Mouse (Mus musculus) kidney, embryonic 15.5 days (tissue): ENCODE measurements around the gene Nop2. TPM values are rescaled to one million over a fixed set of nuclear protein-coding genes. Genes with fewer than 3 reads are reported as not detected.

Experiments
- ATAC-seq: fragments of 200-750 bp; cut with Nextera tagmentation; replicated peaks from 2 replicates; pipeline ENCODE4 v1.8.0; 2017; ENCODE audit warnings: moderate TSS enrichment; ENCODE audit not compliant: low FRiP score
- H3K27ac ChIP-seq: fragments of 300-500 bp; sonication (generic); 2 replicates; pipeline ENCODE4 v1.5.1; 2015; ENCODE audit warnings: mild to moderate bottlenecking, inconsistent platforms
- H3K27me3 ChIP-seq: fragments of 300-500 bp; sonication (generic); 2 replicates; pipeline ENCODE4 v1.6.1; 2015; ENCODE audit warnings: inconsistent platforms
- H3K36me3 ChIP-seq: fragments of 300-500 bp; sonication (generic); 2 replicates; pipeline ENCODE4 v1.6.1; 2015; ENCODE audit warnings: inconsistent platforms
- H3K4me1 ChIP-seq: fragments of 300-500 bp; sonication (generic); 2 replicates; pipeline ENCODE4 v1.6.1; 2015; ENCODE audit warnings: inconsistent platforms
- H3K4me2 ChIP-seq: fragments of 300-500 bp; sonication (generic); 2 replicates; pipeline ENCODE4 v1.6.1; 2015; ENCODE audit warnings: moderate library complexity, mild to moderate bottlenecking, inconsistent platforms
- H3K4me3 ChIP-seq: fragments of 300-500 bp; sonication (generic); replicated peaks from 2 replicates; pipeline ENCODE4 v1.5.1; 2015; ENCODE audit warnings: mild to moderate bottlenecking, inconsistent platforms
- H3K9ac ChIP-seq: fragments of 300-500 bp; sonication (generic); 2 replicates; pipeline ENCODE4 v1.6.1; 2015; ENCODE audit warnings: mild to moderate bottlenecking, inconsistent platforms
- H3K9me3 ChIP-seq: fragments of 300-500 bp; sonication (generic); replicated peaks from 2 replicates; pipeline ENCODE4 v1.6.1; 2016; ENCODE audit warnings: inconsistent platforms
- WGBS: fragments of 180-500 bp; shearing (Covaris S2); methylation state at CpG from one replicate; pipeline ENCODE4 v1.1.7; 2015; ENCODE audit warnings: mixed read lengths; 5-methylcytosine and 5-hydroxymethylcytosine counted together
- polyA plus RNA-seq: library from polyadenylated mRNA; unstranded; fragments of >200 nt; fragmentation: Nextera tagmentation; extraction: Ambion mirVana; gene quantifications from 2 replicates; pipeline ENCODE4 v1.2.1, GENCODE M21; 2015

The Nop2 gene
- polyA plus RNA-seq, 1 experiment from 2014 or later = 69.0 TPM

DNA sequence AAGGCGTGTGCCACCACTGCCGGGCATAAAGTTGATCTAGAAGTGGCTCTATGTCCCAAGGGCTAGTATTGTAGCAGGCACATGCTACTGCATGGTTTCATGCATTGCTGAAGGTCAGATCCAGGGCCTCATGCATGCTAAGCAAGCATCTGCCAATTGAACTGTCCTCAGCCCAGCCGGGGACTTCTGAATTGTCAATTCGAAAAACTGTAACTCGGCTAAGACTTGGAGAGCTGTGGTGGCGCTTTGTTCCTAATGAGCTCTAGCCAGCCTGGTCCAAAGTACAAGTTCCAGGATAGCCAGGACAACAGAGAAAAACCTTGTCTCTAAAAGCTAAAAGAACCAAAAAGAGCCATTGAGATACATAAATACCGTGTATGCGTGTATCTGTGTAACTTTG is 12.3 kb upstream of the Nop2 start:
- no peak for ATAC-seq
- 95% methylated on average over 8 of the region's 8 CpGs for WGBS
- no peaks in the 10 kb centered on the region for H3K4me1 ChIP-seq
- H3K27me3 ChIP-seq = no peaks in the 10 kb centered on the region
- H3K36me3 ChIP-seq = peaks cover 98% of the 10 kb centered on the region
- no peak overlapping the region for H3K4me2 ChIP-seq
- H3K27ac ChIP-seq = no peak overlapping the region
- H3K9me3 ChIP-seq = no peaks in the 10 kb centered on the region
- H3K9ac ChIP-seq = no peak overlapping the region
- no peak overlapping the region for H3K4me3 ChIP-seq

DNA sequence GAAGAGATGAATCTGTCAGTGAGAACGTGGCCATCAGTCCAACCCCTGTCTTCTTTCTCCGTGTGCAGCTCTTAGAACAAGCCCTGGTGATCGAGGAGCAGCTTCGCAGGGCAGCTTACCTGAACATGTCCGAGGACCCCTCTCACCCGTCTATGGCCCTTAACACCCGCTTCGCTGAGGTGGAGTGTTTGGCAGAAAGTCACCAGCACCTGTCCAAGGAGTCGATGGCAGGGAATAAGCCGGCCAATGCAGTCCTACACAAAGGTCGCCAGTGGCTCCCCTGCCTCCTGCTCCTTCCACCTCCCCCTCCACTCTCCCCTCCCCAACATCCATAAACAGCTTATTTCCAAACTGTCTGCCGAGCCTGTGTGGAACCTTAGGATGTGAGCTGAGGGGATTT is 3.0 kb upstream of the Nop2 start:
- H3K36me3 ChIP-seq = peaks cover 80% of the 10 kb centered on the region
- H3K4me1 ChIP-seq = peaks cover 22% of the 10 kb centered on the region
- H3K4me2 ChIP-seq = no peak overlapping the region
- H3K9me3 ChIP-seq = no peaks in the 10 kb centered on the region
- no peak overlapping the region for H3K9ac ChIP-seq
- H3K27ac ChIP-seq = no peak overlapping the region
- H3K4me3 ChIP-seq = no peak overlapping the region
- H3K27me3 ChIP-seq = no peaks in the 10 kb centered on the region
- ATAC-seq = no peak
- WGBS = 91% methylated on average over 12 of the region's 12 CpGs

DNA sequence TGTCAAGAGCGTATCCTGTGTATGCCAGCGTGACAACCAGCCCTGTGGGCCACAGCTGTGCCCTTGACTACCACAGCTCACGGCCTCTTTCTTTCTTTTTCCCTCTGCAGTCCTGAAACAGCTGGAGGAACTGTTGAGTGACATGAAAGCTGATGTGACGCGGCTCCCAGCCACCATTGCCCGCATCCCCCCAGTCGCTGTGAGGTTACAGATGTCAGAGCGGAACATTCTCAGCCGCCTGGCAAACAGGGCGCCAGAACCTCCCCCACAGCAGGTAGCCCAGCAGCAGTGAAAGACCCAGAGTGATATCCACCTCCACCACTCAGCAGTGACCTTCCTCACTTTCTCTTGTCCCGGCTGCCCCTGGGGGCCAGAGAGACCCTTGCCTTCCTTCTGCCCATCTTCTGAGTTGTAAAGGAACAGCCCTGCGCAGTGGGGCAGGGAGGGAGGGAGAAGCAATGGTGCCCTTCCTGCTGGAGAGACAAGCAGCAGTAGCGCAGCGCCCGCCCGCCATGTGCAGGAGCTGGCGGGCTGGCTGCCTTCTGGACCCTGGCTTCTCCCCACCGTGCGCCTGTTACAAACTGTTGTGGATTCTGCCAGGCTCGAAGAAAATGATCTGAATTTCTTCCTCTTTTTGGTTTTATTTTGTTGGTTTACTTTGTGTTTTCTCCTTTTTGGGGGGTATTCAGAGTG is 1.9 kb upstream of the Nop2 start:
- no peaks in the 10 kb centered on the region for H3K27me3 ChIP-seq
- no peak for ATAC-seq
- no peaks in the 10 kb centered on the region for H3K9me3 ChIP-seq
- H3K27ac ChIP-seq = no peak overlapping the region
- peaks cover 22% of the 10 kb centered on the region for H3K4me1 ChIP-seq
- H3K36me3 ChIP-seq = peaks cover 80% of the 10 kb centered on the region
- no peak overlapping the region for H3K4me3 ChIP-seq
- no peak overlapping the region for H3K9ac ChIP-seq
- WGBS = 90% methylated on average over 20 of the region's 20 CpGs
- H3K4me2 ChIP-seq = no peak overlapping the region

DNA sequence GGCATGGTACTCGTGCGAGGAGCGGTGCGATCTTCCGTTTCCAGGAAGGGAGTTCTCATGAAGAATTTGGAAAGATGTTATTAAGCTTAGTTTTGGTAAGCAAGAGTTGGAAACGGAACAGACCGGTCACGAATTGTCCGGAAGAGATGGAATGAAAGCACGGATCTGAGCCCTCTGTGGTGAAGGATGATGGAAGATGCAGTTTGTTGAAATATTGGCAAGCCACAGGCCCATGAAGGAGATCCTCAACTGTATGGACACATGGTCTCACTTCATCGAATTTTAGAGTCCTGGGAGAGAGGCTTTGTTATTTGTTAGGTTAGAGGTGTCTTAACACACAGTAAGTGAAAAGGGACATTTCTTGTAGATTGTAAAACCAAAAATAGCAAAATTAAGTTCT is 761 bp downstream of the Nop2 start:
- Histone ChIP-seq H3K36me3 (peaks cover 80% of the 10 kb centered on the region), H3K9ac (peak overlapping the region; percentile 77), H3K27me3 (no peaks in the 10 kb centered on the region), H3K9me3 (no peaks in the 10 kb centered on the region), H3K4me1 (peaks cover 22% of the 10 kb centered on the region), H3K4me3 (peak overlapping the region; percentile 80), H3K27ac (peak overlapping the region; percentile 92; the same call in 1 of the 2 replicates), H3K4me2 (peak overlapping the region; percentile 87)
- ATAC-seq = no peak
- WGBS = 6% methylated on average over 11 of the region's 11 CpGs

DNA sequence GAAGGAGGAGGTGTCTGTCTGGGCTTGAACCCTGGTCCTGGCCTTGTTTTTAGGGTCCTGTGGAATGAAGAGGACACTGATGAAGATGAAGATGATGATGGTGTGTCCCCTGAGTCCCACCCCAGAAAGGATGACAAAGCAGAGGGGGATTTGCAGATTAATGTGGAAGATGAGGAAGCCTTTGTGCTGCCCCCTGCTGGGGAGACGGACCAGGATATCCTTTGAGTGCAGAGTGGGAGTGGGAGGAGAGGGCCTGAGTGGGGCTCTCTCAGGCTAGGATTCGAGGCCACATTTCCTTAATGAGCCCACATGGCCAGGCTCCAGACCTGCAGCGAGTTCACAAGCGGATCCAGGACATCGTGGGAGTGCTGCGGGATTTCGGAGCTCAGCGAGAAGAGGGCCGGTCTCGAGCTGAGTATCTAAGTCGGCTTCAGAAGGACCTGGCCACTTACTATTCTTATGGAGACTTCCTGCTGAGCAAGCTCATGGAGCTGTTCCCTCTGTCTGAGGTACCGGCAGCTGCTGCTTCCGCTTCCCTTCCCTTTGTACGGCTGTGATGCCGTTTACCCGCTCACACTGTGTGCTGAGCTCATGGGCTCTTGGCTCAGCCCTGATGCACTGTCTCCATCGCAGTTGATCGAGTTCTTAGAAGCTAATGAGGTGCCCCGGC is 5.4 kb downstream of the Nop2 start:
- H3K9ac ChIP-seq = no peak overlapping the region
- H3K4me3 ChIP-seq = no peak overlapping the region
- WGBS = 91% methylated on average over 19 of the region's 19 CpGs
- H3K4me2 ChIP-seq = no peak overlapping the region
- no peak overlapping the region for H3K27ac ChIP-seq
- no peak for ATAC-seq
- H3K9me3 ChIP-seq = no peaks in the 10 kb centered on the region
- no peaks in the 10 kb centered on the region for H3K27me3 ChIP-seq
- peaks cover 92% of the 10 kb centered on the region for H3K36me3 ChIP-seq
- H3K4me1 ChIP-seq = peaks cover 14% of the 10 kb centered on the region

DNA sequence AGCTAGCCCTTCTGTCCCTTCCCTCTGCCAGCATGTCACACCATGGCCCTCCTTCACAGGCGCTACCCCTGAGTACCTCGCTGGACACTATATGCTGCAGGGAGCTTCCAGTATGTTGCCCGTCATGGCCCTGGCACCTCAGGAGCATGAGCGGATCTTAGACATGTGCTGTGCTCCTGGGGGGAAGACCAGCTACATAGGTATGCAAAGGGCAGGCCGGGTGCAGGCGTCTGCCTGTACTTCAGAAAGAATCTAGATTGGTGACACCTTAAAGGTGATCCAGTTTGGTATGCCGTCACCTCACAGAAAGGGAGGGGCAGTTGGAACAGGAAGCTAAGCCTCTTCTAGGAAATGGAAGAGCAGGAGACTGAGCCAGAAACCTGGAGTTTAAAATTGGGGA is 8.0 kb downstream of the Nop2 start:
- ATAC-seq = no peak
- 89% methylated on average over 7 of the region's 7 CpGs for WGBS

DNA sequence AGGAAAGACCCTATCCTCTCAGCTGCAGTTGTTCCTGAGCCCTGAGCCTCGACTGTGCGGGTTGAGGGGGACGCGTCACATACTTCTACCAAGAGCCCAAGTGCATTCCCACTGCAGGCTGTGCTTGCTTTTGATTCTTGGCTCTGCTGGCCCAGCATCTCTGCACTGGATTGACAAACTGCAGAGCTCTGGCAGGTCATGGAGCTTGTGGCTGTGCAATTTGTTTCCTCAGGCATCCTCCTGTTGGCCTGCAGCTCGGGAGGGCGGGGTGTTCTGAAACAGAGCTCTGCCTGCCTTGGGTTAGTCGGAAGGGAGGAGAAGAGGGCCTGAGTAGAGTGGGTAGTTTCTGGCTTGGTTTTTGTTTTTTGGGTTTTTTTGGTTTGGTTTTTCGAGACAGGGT is 10.7 kb downstream of the Nop2 start:
- no peak overlapping the region for H3K4me3 ChIP-seq
- no peak overlapping the region for H3K9ac ChIP-seq
- H3K4me1 ChIP-seq = peaks cover 37% of the 10 kb centered on the region
- H3K36me3 ChIP-seq = peaks cover 72% of the 10 kb centered on the region
- H3K27ac ChIP-seq = no peak overlapping the region
- H3K9me3 ChIP-seq = no peaks in the 10 kb centered on the region
- H3K4me2 ChIP-seq = no peak overlapping the region
- 92% methylated on average over 8 of the region's 8 CpGs for WGBS
- no peaks in the 10 kb centered on the region for H3K27me3 ChIP-seq
- ATAC-seq = no peak

More for the DNA sequence above, 8.0 kb downstream of the Nop2 start:
- Histone ChIP-seq H3K4me3 (no peak overlapping the region), H3K4me2 (no peak overlapping the region), H3K9ac (no peak overlapping the region), H3K9me3 (no peaks in the 10 kb centered on the region), H3K27me3 (no peaks in the 10 kb centered on the region), H3K4me1 (peaks cover 10% of the 10 kb centered on the region), H3K27ac (no peak overlapping the region), H3K36me3 (peaks cover 99% of the 10 kb centered on the region)

DNA sequence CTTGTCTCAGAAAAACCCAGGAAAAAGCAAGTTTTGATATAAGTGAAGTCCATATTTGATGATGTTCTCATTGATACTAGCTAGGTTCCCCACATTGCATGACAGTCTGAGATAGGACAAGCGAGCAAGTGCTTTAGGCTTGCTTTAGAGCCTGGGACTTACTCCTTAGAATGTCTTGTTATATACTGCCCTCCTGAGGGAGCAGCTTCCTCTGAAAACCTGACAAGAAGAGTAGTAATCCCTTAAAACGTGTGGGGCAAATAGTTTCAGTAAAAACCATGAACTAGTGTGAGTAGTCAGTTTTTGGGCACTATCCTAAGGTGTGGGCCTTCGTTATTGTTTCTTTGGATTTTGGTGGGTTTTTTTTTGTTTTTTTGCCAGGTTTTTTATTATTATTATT is 11.4 kb downstream of the Nop2 start:
- H3K9me3 ChIP-seq = no peaks in the 10 kb centered on the region
- ATAC-seq = no peak
- 76% methylated on average over 3 of the region's 3 CpGs for WGBS
- peaks cover 65% of the 10 kb centered on the region for H3K36me3 ChIP-seq
- H3K27me3 ChIP-seq = no peaks in the 10 kb centered on the region
- H3K4me1 ChIP-seq = peaks cover 44% of the 10 kb centered on the region
- H3K4me2 ChIP-seq = no peak overlapping the region
- H3K4me3 ChIP-seq = no peak overlapping the region
- H3K27ac ChIP-seq = no peak overlapping the region
- no peak overlapping the region for H3K9ac ChIP-seq

DNA sequence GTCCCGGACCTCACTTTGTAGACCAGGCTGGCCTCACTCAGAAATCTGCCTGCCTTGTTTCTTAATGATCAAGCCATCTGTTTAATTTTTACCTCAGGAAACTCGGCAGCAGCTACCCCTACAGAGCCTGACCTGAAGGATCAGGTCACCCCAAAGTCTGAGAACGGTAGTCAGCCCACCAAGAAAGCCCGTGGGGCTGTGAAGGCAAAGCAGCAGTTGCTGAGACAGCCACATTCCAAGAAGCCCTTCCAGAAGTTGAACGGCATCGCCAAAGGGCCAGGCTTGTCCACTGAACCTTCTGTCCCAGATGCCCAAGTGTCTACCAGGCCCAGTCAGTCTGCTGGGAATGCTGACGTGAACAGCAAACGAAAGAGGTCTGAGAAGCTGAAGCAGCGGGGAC is 12.2 kb downstream of the Nop2 start:
- ATAC-seq = no peak
- Histone ChIP-seq H3K9ac (no peak overlapping the region), H3K36me3 (peaks cover 58% of the 10 kb centered on the region), H3K27me3 (no peaks in the 10 kb centered on the region), H3K4me3 (no peak overlapping the region), H3K9me3 (no peaks in the 10 kb centered on the region), H3K4me1 (peaks cover 52% of the 10 kb centered on the region), H3K27ac (0 out of 2 replicates have a peak overlapping the region, but pooled peaks have one; percentile 84), H3K4me2 (no peak overlapping the region)
- 80% methylated on average over 9 of the region's 9 CpGs for WGBS

DNA sequence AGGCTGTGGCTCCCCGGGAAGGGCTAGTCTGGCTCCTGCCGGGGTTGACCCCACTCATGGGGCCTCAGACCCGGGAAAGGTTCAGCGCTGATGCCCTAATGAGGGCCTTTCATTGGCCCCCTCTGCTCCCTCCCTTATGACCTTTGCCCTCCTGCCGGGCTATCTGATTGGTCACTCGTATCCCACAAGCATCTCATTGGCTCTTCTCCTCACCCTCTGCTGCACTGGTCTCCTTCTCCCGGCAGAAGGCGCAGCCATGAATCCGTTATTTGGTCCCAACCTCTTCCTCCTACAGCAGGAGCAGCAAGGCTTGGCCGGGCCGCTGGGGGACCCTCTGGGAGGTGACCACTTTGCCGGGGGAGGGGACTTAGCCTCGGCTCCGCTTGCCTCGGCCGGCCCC is 13.3 kb downstream of the Nop2 start, which contains the start of gene Iffo1:
TSS of gene Iffo1 (plus strand) at position 241 of the 400 bp plus-strand sequence.
- Histone ChIP-seq H3K27me3 (no peaks in the 10 kb centered on the region), H3K27ac (peak within 1 kb of the TSS; percentile 84), H3K9me3 (no peaks in the 10 kb centered on the region), H3K4me1 (peaks cover 61% of the 10 kb centered on the region), H3K36me3 (peaks cover 47% of the 10 kb centered on the region), H3K4me2 (peak within 1 kb of the TSS; percentile 76), H3K4me3 (peak within 1 kb of the TSS; percentile 55), H3K9ac (peak within 1 kb of the TSS; percentile 55)
- ATAC-seq = peak; percentile 89
- under 1% methylated on average over 16 of the region's 16 CpGs for WGBS

DNA sequence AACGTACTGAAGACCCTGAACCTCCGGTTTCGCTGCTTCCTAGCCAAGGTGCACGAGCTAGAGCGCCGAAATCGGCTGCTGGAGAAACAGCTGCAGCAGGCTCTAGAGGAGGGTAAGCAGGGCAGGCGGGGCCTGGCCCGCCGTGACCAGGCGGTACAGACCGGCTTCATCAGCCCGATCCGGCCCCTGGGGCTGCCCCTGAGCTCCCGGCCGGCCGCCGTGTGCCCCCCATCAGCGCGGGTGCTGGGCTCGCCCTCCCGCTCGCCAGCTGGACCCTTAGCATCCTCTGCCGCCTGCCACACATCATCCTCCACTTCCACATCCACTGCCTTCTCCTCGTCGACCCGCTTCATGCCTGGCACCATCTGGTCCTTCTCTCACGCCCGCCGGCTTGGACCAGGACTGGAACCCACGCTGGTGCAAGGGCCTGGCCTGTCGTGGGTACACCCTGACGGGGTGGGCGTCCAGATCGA is 13.8 kb downstream of the Nop2 start:
- Histone ChIP-seq H3K4me2 (peak overlapping the region; percentile 76), H3K9me3 (no peaks in the 10 kb centered on the region), H3K4me3 (peak overlapping the region; percentile 55), H3K36me3 (peaks cover 41% of the 10 kb centered on the region), H3K9ac (peak overlapping the region; percentile 55), H3K27ac (peak overlapping the region; percentile 84), H3K4me1 (peaks cover 61% of the 10 kb centered on the region), H3K27me3 (no peaks in the 10 kb centered on the region)
- WGBS = 2% methylated on average over 35 of the region's 35 CpGs
- ATAC-seq = peak; percentile 37

DNA sequence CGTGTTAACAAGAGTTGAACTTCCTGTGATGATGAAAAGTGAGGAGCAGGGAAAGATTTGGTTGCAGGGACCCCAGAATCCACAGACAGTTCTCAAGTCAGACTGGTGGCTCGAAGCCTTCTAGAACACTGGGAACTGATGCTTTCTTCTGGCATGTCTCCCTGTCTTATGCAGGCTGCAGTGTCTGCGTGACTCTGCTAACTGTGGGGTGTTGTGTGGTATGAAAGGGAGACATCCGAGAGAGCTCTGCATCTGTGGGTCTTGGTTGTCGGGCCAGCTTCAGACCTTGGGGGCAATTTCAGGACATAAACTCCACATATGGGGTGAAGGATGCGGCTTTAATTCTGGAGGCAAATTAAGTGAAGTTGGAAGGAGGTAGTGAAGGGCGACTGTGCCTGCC is 14.4 kb downstream of the Nop2 start:
- peak overlapping the region; percentile 84; the same call in 1 of the 2 replicates for H3K27ac ChIP-seq
- 45% methylated on average over 7 of the region's 7 CpGs for WGBS
- H3K9me3 ChIP-seq = no peaks in the 10 kb centered on the region
- peaks cover 37% of the 10 kb centered on the region for H3K36me3 ChIP-seq
- ATAC-seq = no peak
- peak overlapping the region; percentile 55; the same call in 1 of the 2 replicates for H3K9ac ChIP-seq
- H3K4me1 ChIP-seq = peaks cover 61% of the 10 kb centered on the region
- H3K4me2 ChIP-seq = peak overlapping the region; percentile 76
- H3K27me3 ChIP-seq = no peaks in the 10 kb centered on the region
- H3K4me3 ChIP-seq = peak overlapping the region; percentile 55
